Mouse (Mus musculus) embryonic facial prominence, embryonic 14.5 days (tissue): ENCODE measurements around the gene Fancd2. TPM values are rescaled to one million over a fixed set of nuclear protein-coding genes. Genes with fewer than 3 reads are reported as not detected.

Experiments used
- ATAC-seq: fragments of 200-750 bp; cut with Nextera tagmentation; 2 replicates; pipeline ENCODE4 v1.8.0; 2017; ENCODE audit warnings: low read depth, moderate number of reproducible peaks, moderate TSS enrichment
- DNase-seq: peaks from one replicate; pipeline ENCODE4 v3.0.0-alpha.2; 2015; ENCODE audit warnings: low spot score
- H3K27ac ChIP-seq: fragments of 300-500 bp; sonication (generic); replicated peaks from 2 replicates; pipeline ENCODE4 v1.5.1; 2014; ENCODE audit warnings: low read depth, mild to moderate bottlenecking, low read length, moderate library complexity
- H3K27me3 ChIP-seq: fragments of 300-500 bp; sonication (generic); replicated peaks from 2 replicates; pipeline ENCODE4 v1.6.1; 2014; ENCODE audit warnings: low read length; ENCODE audit not compliant: control insufficient read depth, insufficient read depth
- H3K36me3 ChIP-seq: fragments of 300-500 bp; sonication (generic); 2 replicates; pipeline ENCODE4 v1.6.1; 2014; ENCODE audit warnings: low read length, mixed read lengths; ENCODE audit not compliant: control insufficient read depth, insufficient read depth
- H3K4me1 ChIP-seq: fragments of 300-500 bp; sonication (generic); 2 replicates; pipeline ENCODE4 v1.6.1; 2014; ENCODE audit warnings: antibody characterized with exemption, low read length; ENCODE audit not compliant: control insufficient read depth, insufficient read depth
- H3K4me2 ChIP-seq: fragments of 300-500 bp; sonication (generic); 2 replicates; pipeline ENCODE4 v1.6.1; 2014; ENCODE audit warnings: low read depth, mild to moderate bottlenecking, low read length, moderate library complexity, mixed read lengths
- H3K4me3 ChIP-seq: fragments of 300-500 bp; sonication (generic); 2 replicates; pipeline ENCODE4 v1.5.1; 2014; ENCODE audit warnings: low read depth, mild to moderate bottlenecking, low read length
- H3K9ac ChIP-seq: fragments of 300-500 bp; sonication (generic); 2 replicates; pipeline ENCODE4 v1.6.1; 2014; ENCODE audit warnings: low read depth, mild to moderate bottlenecking, low read length, moderate library complexity, mixed read lengths
- H3K9me3 ChIP-seq: fragments of 300-500 bp; sonication (generic); 2 replicates; pipeline ENCODE4 v1.6.1; 2016; ENCODE audit warnings: low read length; ENCODE audit not compliant: control insufficient read depth
- WGBS: fragments of 180-500 bp; shearing (Covaris S2); extraction: QIAGEN DNeasy Blood & Tissue Kit; methylation state at CpG from one replicate; pipeline ENCODE4 v1.1.7; 2014; 5-methylcytosine and 5-hydroxymethylcytosine counted together
- polyA plus RNA-seq: library from polyadenylated mRNA; unstranded; fragments of >200 nt; fragmentation: Nextera tagmentation; extraction: Ambion mirVana; gene quantifications from 2 replicates; pipeline ENCODE4 v1.2.1, GENCODE M21; 2014

Fancd2 gene
- polyA plus RNA-seq = 7.5 and 7.8 TPM in 2 replicates

DNA sequence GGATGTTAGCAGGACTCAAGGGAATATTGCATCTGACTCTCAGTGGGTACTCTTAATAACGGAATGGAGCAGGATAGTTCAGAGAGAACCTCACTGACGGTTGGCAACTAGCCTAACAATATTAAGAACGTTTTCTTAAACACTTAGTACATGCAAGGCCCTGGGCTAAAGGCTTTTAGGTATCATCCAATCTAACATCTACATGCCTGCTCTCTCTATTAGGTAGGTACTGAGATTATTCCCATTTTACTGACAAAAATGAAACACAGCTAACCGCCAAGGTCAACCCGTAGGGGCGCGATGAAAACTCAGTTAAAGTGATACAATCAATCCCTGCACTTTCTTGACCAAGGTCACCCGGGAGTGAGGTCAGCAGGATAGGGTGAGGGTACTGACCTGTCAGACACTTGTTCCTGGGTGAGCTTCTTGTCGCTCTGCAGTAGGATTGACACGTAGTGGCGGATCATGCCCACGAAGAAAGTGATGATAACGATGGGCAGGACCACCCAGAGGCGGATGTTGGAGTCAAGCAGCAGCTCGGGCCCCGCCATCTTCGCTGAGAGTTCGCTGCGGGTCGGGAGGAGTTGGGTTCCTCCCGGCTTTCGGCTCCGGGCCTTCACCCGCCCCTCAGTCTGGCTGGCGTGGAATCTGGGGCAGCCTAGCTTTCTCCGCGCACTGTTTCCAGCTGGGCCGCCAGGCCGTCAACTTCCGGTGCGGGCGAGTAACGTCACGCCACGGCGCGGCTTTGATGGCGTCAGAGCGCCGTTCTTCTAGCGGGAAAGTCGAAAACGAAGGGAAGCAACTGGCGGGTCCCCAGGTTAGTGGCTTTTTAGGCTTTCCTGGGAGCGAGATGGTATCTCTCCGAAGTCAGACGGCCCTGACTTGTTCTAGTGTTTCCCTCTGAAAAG, at the start of gene Fancd2, which contains the start of gene Emc3:
Gene Fancd2 (plus strand): TSS at position 751 of the 908 bp plus-strand sequence.
Gene Emc3 (minus strand): TSS at position 721 of the 908 bp plus-strand sequence.
- Histone ChIP-seq H3K27ac (peak within 1 kb of the TSS; percentile 79), H3K27me3 (no peaks in the 10 kb centered on the region), H3K9ac (peak within 1 kb of the TSS; percentile 86), H3K4me1 (peaks cover 10% of the 10 kb centered on the region; the same call in 1 of the 2 replicates), H3K36me3 (peaks cover 3% of the 10 kb centered on the region; the same call in 1 of the 2 replicates), H3K9me3 (no peaks in the 10 kb centered on the region), H3K4me3 (peak within 1 kb of the TSS; percentile 86), H3K4me2 (peak within 1 kb of the TSS; percentile 80)
- 1% methylated on average over 35 of the region's 47 CpGs for WGBS
- DNase-seq (peak; percentile 90), ATAC-seq (peak; percentile 92)

DNA sequence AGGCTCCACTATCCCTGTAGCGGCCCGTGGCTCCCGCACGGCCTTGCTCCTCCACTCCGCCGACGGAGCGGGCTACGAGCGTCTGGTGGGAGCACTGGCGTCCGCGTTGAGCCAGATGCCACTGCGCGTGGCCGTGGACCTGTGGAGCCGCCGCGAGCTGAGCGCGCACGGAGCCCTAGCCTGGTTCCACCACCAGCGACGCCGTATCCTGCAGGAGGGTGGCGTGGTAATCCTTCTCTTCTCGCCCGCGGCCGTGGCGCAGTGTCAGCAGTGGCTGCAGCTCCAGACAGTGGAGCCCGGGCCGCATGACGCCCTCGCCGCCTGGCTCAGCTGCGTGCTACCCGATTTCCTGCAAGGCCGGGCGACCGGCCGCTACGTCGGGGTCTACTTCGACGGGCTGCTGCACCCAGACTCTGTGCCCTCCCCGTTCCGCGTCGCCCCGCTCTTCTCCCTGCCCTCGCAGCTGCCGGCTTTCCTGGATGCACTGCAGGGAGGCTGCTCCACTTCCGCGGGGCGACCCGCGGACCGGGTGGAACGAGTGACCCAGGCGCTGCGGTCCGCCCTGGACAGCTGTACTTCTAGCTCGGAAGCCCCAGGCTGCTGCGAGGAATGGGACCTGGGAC, 48.9 kb upstream of the Fancd2 start:
- Histone ChIP-seq H3K9me3 (no peaks in the 10 kb centered on the region), H3K4me3 (peak overlapping the region; percentile 48), H3K9ac (peak overlapping the region; percentile 65), H3K36me3 (no peaks in the 10 kb centered on the region), H3K4me2 (peak overlapping the region; percentile 74), H3K27ac (peak overlapping the region; percentile 65; the same call in 1 of the 2 replicates), H3K4me1 (peaks cover 21% of the 10 kb centered on the region), H3K27me3 (peaks cover 29% of the 10 kb centered on the region)
- ATAC-seq (peak; percentile 32; the same call in 1 of the 2 replicates), DNase-seq (peak; percentile 19)
- 4% methylated on average over 54 of the region's 65 CpGs for WGBS

DNA sequence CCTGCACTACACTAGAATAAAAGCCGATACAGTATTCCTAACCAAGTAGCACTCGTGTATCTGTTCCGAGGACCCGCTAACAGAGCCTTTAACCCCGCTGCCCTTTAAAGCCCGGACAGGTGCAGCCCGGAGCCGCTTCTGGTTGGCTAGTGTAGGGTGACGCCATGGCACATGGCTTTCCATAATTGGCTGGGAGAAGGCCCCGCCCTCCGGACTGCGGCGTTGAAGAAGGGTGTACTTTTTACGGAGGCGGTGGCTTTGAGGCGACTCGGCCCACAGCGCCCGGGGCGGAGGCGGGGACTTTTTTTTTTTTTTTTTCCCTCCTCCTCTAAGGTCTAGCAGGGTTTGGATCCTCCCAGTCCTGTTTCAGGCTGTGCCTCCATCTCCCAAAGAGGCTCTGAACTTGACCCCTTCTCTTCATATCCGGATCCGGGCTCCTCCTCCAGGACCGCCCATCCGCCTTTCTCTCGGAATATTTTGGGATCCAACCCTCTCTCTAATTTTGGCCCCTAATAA, 48.3 kb upstream of the Fancd2 start, which contains the start of gene Creld1:
Gene Creld1 (plus strand): TSS at position 198 of the 516 bp plus-strand sequence.
- ATAC-seq = peak; percentile 94
- Histone ChIP-seq H3K4me3 (peak within 1 kb of the TSS; percentile 48), H3K27me3 (peaks cover 29% of the 10 kb centered on the region)

DNA sequence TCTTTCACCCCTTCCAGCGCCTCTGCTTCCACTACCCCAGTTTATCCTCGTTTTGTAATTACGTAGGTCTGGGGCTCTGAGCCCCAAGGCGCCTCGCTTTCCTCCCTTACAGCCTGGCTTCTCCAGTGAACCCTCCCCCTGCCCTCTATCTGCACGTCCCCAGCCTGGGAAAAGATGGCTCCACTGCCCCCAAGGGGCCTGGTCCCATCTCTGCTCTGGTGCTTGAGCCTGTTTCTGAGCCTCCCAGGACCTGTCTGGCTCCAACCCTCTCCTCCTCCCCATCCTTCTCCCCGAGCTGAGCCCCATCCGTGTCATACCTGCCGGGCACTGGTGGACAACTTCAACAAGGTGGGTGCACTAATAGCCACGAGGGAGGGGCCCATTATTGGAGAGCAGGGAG, 47.8 kb upstream of the Fancd2 start:
- 13% methylated on average over 10 of the region's 10 CpGs for WGBS
- peak overlapping the region; percentile 69; the same call in 1 of the 2 replicates for H3K27ac ChIP-seq
- H3K4me2 ChIP-seq = peak overlapping the region; percentile 74

More for the DNA sequence above, 48.3 kb upstream of the Fancd2 start, which contains the start of gene Creld1:
- Histone ChIP-seq H3K9me3 (no peaks in the 10 kb centered on the region), H3K27ac (peak within 1 kb of the TSS; percentile 69; the same call in 1 of the 2 replicates), H3K9ac (peak within 1 kb of the TSS; percentile 65), H3K36me3 (no peaks in the 10 kb centered on the region), H3K4me2 (peak within 1 kb of the TSS; percentile 74), H3K4me1 (peaks cover 21% of the 10 kb centered on the region)
- peak; percentile 97 for DNase-seq
- under 1% methylated on average over 24 of the region's 26 CpGs for WGBS

DNA sequence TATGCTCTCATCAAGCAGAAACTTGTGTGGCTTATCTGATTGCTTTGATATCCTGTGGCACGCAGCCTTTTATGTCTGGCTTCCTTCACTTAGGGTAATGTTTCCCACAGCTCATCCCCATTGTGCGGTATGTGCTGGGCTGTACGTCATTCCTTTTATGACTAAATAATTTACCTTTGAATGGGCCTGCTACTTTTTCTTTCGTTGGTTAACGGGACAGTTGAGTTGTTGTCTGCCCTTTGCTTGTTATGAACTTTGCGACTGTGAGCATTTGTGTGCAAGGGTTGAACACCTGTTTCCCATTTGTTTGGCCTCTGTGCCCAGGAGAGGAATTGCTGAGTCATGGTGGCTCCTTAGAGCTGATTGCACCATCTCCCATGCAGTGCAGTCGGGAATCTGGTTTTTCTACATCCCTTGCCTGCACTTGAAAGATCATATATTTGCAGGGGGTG, 44.3 kb upstream of the Fancd2 start:
- Histone ChIP-seq H3K9ac (no peak overlapping the region), H3K4me1 (peaks cover 21% of the 10 kb centered on the region), H3K9me3 (no peaks in the 10 kb centered on the region), H3K4me2 (no peak overlapping the region), H3K27ac (0 out of 2 replicates have a peak overlapping the region, but pooled peaks have one; percentile 6), H3K36me3 (0 out of 2 replicates have a peak, but pooled peaks cover 5% of the 10 kb centered on the region), H3K27me3 (peaks cover 9% of the 10 kb centered on the region), H3K4me3 (no peak overlapping the region)
- ATAC-seq (no peak), DNase-seq (peak; percentile 84)
- WGBS = 22% methylated on average over 7 of the region's 7 CpGs

More for the DNA sequence above, 47.8 kb upstream of the Fancd2 start:
- H3K4me1 ChIP-seq = peaks cover 21% of the 10 kb centered on the region
- peak overlapping the region; percentile 65 for H3K9ac ChIP-seq
- no peaks in the 10 kb centered on the region for H3K36me3 ChIP-seq
- peak; percentile 60 for ATAC-seq
- H3K4me3 ChIP-seq = peak overlapping the region; percentile 48
- no peaks in the 10 kb centered on the region for H3K9me3 ChIP-seq
- peak; percentile 45 for DNase-seq
- H3K27me3 ChIP-seq = peaks cover 29% of the 10 kb centered on the region

DNA sequence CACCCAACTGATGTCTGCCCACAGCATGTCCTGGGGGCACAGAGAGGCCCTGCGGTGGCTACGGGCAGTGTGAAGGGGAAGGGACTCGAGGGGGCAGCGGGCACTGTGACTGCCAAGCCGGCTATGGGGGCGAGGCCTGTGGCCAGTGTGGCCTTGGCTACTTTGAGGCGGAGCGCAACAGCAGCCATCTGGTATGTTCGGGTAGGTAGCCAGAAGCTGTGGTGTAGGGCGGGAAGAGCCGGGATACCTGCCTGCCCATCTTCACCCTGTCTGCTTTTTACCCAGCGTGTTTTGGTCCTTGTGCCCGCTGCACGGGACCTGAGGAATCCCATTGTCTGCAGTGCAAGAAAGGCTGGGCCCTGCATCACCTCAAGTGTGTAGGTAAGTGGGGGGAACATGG, 42.1 kb upstream of the Fancd2 start:
- no peak overlapping the region for H3K4me2 ChIP-seq
- H3K9me3 ChIP-seq = no peaks in the 10 kb centered on the region
- 89% methylated on average over 14 of the region's 14 CpGs for WGBS
- peaks cover 6% of the 10 kb centered on the region; the same call in 1 of the 2 replicates for H3K4me1 ChIP-seq
- H3K27me3 ChIP-seq = no peaks in the 10 kb centered on the region
- ATAC-seq (no peak), DNase-seq (no peak)
- no peak overlapping the region for H3K27ac ChIP-seq
- H3K36me3 ChIP-seq = 0 out of 2 replicates have a peak, but pooled peaks cover 5% of the 10 kb centered on the region
- H3K9ac ChIP-seq = no peak overlapping the region
- H3K4me3 ChIP-seq = no peak overlapping the region

DNA sequence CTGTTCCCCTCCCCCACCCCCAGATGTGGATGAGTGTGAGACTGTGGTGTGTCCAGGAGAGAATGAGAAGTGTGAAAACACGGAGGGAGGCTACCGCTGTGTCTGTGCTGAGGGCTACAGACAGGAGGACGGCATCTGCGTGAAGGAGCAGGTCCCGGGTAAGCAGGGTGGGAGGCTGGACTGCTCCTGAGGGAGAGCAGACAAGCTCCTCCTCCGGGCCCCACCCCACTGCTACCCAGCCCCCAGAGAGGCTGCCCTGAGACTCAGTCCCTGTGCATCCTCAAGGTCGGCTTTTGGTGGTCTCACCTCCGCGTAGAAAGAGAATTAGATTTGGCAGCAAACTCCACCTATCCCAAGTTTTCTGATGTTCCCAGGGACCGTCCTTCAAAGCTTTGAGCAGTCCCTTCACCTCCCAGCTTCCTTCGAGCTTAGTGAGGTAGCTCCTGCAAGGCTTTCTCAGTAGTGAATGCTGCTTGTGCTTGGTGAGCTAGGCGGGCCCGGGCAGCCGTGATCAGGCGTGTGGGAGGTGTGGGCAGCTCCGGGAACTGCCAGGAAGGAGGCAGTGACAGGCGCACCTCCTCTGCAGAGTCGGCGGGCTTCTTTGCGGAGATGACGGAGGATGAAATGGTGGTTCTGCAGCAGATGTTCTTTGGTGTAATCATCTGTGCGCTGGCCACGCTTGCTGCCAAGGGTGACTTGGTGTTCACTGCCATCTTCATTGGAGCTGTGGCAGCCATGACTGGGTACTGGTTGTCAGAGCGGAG, 39.2 kb upstream of the Fancd2 start:
- Histone ChIP-seq H3K9me3 (no peaks in the 10 kb centered on the region), H3K27ac (no peak overlapping the region), H3K27me3 (peaks cover 12% of the 10 kb centered on the region), H3K4me2 (no peak overlapping the region), H3K4me3 (no peak overlapping the region), H3K9ac (no peak overlapping the region), H3K36me3 (0 out of 2 replicates have a peak, but pooled peaks cover 5% of the 10 kb centered on the region), H3K4me1 (peaks cover 5% of the 10 kb centered on the region)
- DNase-seq = no peak
- 78% methylated on average over 23 of the region's 24 CpGs for WGBS
- ATAC-seq = no peak
